Mouse (Mus musculus): Measurements from ENCODE around the gene Aoc2.

DNA sequence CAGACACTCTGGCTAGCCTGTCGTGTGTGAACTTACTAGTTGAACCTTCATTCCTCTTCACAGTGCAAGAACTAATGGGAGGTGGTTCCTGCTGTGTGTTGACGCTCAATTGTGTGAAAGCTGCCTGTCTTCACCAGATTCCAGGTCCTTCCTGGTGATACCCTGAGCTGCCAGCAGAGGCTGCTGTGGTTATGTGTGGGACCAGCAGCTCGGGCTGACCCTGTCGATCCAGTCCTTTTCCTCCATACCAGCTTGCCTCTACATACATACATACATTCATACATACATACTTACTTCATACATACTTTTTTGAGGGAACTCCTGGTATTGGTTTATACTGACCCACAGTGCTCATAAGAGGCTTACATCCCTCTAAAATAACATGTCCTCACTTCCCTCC, 1.3 kb upstream of the Aoc2 start:
- no peak for TF ChIP-seq POLR2A (IDR thresholded peaks at IDR 0.05; ENCODE audit: extremely low read depth, insufficient read depth, low read length)
- peak; percentile 99 for TF ChIP-seq CTCF (IDR thresholded peaks at IDR 0.05; ENCODE audit: low read depth, low read length)

Data from liver, adult 2 months (tissue).